Mouse (Mus musculus) CH12F3 (cell line): ENCODE measurements around the gene B3gnt3.

Experiments used
- in situ Hi-C: fragments of 300-500 bp; cut with MboI; formaldehyde crosslinking; loops from 2 replicates; pipeline ENCODE4 v1.14.3; 2020; ENCODE audit warnings: low sequenced_read_pairs

B3gnt3 gene

DNA sequence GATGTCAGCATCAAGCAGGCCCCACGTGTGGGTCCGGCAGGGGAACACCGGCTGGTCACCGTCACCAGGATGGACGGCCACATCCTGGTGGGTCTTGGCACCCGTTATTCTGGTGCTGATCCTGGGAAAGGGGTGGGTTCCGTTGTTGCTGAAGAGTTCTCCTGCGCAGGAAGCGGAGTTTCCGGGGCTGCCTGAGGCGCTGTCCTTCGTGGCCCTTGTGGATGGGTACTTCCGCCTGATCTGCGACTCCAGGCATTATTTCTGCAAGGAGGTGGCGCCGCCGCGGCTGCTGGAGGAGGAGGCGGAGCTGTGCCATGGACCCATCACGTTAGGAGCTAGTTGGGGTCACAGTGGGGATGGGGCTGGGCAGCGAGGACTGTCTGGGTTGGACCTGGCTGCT lies 21.1 kb downstream of the B3gnt3 start:
- in situ Hi-C loops: no loop called here

DNA sequence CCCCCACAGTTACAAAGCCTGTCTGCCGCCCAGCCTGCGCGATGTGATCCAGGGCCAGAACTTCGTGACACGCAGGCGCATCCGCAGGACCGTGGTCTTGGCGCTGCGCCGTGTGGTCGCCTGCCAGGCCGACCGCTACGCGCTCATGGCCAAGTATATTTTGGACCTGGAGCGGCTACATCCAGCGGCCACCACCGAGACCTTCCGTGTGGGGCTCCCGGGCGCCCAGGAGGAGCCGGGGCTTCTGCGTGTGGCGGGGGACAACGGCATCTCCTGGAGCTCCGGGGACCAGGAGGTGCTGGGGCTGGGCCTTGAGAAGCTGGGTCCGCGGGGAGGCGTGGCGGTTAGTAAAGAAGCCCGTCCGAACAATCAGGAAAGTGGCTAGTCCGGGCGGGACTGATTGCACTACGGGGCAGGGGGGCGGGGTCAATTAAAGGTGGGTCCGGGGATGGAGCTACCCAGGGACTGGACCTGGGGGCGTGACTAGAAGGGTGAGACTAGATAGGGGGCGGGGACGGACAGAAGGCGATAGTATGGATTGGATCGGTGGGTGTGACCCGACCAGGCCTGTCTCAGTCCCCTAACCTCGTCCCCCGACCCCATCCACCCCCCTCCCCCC lies 21.9 kb downstream of the B3gnt3 start:
- in situ Hi-C loops: no loop called here

DNA sequence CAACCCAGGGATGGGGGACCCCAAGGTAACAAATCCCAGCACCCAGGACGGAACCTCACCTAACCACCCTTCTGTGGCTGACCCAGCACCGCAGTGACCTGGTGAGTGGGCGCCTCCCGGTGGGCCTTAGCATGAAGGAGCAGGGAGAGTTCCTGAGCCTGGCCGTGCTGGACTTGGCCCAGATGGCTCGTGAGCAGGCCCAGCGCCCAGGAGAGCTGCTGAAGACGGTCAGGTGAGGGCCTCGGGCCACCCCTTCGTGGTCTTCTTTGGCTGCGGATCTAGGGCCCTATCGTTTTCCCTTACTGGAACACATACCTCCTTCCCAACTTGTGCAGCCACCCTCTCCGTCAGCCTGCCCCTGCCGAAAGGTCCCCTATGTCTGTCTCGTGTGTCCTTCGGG lies 22.5 kb downstream of the B3gnt3 start:
- in situ Hi-C loops: no loop called here

DNA sequence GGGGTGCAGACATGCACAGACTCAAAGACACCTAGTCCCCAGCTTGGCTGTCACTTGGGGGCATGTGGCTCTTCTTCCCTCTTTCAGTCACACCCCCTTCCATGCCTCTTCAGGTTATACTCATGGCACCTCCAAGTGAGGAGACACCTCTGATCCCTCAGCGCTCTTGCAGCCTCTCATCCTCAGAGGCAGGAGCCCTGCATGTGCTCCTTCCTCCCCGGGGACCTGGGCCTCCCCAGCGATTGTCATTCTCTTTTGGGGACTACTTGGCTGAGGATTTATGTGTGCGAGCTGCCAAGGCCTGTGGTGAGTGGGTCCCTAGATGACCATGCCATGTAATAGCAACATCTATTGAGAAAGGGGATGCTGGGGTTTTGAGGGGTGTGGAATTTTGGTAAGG lies 23.4 kb downstream of the B3gnt3 start:
- in situ Hi-C loops: no loop called here

DNA sequence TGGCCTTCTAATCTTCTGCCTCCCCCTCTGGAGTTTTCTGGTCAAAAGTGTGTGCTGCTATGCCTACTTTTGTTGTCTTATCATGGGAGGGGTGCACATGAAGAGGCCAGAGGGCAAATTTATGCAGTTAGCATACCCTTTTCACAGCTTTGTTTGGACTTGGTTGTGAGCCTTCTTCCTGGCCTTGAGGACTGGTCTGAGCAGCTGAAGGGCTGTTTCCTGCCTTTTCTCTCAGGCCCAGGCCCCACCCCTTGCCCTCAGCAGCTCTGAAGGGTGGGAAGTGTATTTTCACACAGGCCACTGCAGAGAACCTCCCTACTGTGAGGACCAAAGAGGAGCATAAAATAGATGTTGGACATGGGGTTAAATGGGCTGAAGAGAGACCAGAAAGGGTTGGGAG lies 24.0 kb downstream of the B3gnt3 start:
- in situ Hi-C loops: no loop called here

DNA sequence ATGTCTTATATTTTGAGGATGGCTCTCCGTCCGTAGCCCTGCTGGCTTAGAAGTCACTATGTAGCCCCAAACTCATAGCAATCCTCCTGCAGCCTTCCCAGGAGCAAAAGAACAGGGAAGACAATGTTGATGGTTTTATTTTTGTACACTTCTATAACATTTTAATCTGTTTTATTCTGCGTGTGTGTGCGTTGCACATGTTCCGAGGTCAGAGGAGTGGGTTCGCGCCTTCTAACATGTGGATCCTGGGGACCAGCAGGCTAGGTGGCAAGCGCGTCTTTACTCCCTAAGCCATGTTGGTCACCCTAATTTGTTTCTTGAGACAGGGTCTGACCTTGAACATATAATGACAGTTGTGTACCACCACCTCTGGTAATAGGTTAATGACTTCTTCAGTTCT lies 24.8 kb downstream of the B3gnt3 start:
- in situ Hi-C loops: no loop called here

DNA sequence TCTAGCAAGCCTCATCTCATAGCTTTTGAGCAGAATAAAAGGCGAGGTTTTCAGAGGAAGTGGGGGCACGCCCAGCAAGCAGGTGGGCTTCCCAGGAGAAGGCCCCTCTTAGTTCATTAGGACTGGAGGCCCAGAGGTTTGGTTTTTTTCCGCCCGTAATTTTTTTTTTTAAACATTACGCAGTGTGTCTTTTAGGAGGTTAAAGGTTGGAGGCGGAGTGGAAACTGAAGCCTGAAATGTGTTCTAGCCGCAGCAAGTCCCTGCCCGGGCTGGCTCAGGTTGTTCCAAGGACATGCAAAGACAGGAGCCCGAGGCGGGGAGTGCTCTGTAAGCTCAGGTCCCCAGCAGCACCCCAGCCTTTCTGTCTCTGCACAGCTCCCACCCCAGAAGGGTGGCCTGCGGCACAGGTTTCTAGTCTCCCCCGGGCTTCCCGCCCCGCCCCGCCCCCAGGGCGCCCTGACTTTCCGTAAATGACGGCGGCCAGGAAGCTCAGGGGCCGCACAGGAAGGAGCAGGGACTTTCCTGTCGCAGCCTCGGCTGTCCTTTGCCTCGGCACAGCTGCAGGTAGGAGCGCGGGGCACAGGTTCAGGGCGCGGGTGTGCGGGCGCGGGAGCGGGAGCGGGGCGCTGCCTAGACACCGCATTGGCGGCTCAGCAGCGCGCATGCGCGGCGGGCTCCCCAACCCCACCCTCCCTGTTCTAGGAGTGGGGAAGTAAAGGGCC lies 25.4 kb downstream of the B3gnt3 start, which contains the start of gene Jak3:
TSS of gene Jak3 (plus strand) at position 277 of the 722 bp plus-strand sequence.
- in situ Hi-C loops: no loop called here

DNA sequence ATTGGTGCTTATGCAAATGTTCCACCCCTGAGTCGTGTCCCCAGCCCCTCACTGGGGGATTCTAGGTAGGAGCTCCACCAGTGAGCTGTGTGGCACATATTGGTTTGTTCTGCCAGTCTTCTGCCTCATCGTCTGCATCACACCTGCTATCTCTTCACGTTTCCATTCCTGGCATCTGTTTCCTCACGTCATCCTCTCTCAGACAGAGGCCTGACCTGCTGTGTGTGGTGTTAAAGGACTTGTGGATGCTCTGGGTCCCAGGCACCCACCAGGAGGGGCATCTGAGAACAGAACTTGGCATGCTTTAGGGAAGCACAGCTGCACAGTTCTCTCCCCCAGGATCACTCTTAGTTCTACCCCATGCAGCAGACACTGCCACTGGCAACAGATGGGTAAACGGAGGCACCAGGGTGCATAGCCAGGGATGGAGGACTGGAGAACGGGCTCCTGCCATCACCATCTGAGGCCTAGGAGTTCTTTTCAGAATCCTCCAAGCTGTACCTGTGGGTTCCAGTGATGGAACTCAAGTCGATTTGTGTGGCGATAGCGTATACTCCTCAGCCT lies 26.1 kb downstream of the B3gnt3 start:
- in situ Hi-C loops: no loop called here

DNA sequence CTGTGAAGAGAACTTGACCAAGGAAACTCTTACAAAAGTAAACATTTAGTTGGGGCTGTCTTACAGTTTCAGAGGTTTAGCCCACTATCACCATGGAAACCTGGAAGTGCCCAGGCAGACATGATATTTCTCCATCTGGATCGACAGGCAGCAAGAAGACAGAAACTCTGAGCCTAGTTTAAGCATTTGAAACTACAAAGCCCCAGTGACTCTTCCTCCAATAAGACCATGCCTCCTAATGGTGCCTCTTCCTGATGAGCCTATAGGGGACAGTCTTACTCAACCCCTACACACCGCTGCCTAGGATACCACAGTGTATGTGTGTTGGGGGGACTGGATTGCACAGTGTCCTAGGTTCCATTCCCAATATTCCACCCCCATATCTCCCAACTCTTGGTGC lies 27.5 kb downstream of the B3gnt3 start:
- in situ Hi-C loops: no loop called here

DNA sequence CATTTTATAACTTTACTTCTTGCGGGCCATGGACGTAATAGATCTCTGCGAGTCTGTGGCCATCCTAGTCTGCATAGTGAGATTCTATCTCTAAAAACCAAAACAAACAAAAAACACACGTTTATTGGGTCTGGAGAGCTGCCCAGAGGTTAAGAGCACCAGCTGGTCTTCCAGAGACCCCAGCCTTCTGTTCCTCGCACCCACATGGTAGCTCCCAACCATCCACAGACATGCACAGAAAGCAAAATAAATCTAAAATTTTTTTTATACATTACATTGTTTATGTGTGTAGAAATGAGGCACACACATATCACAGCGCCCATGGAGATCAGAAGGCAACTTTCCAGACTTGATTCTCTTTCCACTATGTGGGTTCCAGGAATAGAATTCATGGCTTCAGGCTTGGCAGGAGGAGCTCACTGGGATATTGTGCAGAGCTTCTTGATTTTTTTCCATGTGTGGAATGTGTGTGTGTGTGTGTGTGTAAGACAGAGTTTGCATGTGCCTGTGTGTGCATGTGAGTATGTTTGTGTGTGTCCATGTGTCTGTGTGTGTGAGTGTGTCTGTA lies 29.3 kb downstream of the B3gnt3 start:
- in situ Hi-C loops: no loop called here

DNA sequence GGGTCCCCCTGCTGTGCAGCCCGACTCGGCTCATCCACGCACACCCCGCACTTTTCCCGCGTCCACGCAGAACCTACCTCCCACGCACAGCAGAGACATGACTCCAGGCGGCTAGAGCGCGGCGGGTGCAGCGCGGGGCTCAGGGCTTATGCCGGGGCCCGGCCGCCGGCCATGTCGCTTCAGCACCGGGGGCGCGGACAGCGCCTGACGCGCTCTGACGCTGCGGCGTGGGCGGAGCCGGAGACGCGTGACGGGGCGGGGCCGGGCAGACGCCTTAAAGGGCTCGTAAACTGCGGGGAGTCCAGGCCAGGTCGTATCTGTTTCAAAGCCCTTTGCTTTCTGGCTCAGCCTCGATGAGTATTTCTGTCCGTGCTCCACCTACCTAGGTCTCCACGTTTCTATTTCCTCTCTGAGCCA lies 30.0 kb downstream of the B3gnt3 start, which contains the start of gene Unc13a:
TSS of gene Unc13a (minus strand) at position 209 of the 417 bp plus-strand sequence.
- in situ Hi-C loops: no loop called here

DNA sequence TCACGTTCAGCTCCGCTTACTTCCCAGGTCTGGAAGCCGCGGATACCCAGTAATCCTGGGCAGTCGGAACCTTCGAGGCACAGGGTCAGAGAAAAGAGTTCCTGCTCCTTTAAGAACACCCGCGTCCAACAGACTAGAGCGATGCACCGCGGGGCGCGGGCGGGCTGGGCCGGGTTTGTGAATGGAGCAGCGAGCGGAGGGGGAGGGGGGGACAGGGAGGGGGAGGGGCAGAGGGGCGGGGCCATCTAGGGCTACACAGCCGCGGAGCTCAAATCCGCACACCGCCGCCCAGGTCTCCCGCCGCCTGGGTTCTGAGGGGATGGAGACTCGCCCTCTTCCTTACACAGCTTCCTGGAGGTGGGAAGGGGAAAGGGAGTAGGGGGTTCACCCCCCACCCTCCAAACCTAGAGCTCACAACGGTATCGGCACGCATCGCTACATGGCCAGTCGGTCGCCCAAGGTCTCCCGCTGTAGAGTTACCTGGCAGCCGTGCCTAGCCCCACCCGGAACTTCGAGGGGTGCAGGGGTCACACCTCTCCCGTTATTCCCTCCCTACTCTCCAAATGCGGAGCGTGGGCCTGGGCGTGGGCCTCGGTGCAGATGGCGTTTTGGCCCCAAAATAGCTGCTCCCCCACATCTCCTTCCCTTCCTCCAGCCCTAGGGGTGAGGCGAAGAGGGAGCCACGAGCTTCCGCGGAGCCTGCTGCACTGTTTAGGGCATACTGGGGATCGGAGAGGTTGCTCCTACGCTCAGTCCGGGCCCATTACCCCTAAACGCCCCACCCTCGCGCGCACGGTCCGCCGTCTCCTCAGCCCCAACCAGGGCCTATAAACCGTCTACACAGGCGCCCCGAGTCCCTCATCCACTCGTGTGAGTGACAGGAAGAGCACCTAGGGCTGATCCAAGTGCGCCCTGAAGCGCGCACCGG lies 30.7 kb downstream of the B3gnt3 start:
- in situ Hi-C loops: no loop called here

DNA sequence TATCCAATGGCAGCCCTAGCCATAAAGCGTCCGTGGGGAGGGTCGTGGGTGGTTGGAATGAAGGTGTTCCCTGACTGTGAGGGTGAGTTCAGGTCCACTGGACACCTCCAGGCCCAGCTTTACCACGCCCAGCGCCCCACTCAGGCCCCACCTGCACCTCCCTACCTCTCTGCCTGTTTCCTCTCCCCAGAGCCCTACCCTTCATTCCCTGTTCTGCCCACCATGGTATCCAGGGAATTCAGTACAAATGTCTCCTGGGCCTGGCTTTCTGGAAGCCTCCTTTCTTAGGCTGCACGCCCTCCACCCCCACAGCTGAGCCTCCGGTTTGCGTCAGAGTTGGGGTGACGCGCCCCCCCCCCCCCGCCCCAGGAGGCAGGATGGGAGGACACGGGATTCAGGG lies 31.4 kb downstream of the B3gnt3 start:
- in situ Hi-C loops: no loop called here

DNA sequence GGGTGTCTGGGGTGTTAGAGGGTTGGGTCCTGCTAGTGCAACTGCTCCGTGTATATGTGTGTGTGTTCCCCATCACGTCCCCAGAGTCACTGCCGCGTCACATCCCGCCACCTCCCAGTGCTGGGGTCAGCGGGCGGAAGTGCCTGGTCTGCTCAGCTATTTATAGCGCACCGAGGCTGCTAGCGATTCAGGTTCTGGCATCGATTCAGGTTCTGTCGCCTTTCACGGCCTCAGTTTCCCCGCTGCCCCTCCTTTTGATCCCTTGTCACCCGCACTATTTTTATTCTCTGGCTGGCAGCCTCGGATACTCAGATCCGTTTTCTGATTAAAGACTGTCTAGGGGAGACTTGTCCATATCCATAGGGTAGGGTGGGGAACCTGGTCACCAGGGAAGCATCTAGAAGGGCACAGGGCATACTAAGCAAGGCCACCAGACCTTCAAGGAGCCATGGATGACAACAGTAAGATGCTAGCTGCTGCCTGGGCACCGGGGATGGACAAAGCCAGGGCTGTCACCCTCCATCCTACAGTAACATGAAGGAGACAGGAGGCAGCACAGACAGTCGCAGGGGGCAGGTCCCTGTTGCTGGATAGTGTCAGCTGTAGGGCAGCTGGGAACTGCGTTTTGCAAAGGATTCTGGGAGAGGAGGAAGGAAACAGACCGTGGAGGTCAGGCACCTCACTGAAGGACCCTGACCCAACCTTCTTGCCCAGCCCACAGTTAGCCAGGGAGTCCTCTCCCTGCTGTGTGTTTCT lies 33.2 kb downstream of the B3gnt3 start:
- in situ Hi-C loops: no loop called here

DNA sequence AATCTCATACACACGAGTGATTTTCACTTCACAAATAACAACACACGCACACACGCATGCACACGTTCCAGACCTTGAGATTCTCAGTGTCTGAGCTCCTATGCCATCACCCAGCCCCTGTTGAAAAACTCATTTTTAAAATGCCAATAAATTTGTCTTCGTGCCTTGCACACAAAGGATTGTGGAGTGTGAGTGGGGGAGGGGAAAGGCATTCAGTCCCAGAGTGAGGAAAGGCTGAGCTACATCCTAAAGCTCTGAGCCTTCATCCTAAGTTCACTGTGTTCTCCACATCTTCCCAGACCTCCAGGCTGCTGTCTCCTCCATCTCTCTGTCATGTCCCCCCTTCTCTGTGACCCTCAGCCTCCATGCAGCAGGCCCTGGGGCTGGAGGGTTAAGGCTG lies 34.3 kb downstream of the B3gnt3 start:
- in situ Hi-C loops: no loop called here

DNA sequence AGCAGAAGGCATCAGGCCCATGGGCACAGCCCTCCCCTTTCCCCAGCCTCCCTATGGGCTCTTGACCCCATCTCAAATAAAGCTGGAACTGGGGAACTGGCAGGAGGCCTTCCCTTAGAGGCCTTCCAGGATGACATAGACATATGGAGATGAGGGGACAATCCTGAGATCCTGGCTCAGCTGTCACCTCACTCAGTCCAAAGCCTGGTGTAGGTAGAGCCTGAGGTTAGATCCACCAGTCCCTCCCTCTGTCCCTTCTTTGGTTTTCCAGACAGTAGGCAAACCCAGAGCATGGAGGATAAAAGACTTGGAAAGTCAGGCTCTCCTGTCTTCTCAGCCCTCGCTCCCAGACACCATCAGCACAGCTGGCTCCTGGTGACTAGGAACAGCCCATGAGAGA lies 34.7 kb downstream of the B3gnt3 start:
- in situ Hi-C loops: no loop called here

DNA sequence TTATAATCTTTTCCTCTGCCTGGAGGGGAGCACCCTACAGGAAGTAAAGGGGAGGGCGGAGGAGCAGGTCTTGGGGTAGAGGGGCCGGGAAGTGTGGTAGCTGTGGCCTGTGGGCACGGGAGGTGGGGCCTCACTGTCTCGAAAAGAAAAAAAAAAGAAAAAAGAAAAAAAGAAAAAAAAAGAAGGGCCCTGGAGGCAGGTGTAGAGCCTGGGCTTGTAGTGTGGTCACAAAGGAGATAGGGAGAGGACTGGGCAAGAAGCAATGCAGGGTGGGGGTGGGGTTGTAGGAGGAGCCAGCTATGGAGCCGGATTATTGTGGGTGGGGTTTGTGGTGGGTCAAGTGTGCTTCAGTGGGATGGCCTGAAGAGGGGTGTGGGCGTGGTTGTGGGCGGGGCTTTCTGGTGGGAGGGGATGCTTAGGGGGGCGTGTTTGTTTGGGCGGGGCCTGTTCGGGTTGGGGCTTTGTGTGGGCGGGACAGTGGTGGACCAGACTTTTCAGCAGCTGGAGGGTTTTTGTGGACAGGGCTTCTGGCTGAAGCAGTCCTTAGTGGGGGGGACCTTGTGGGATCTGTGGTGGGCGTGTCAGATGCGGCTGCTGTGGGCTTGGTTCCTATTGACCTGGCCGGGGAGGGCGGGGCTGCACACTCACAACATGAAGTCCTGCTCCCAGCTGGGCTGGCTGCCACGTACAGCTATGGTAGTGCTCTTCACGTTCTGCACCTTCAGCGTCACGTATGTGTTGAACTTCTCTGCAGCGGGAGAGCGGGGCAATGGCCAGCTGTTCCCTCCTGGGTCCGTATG lies 36.1 kb downstream of the B3gnt3 start:
- in situ Hi-C loops: no loop called here

DNA sequence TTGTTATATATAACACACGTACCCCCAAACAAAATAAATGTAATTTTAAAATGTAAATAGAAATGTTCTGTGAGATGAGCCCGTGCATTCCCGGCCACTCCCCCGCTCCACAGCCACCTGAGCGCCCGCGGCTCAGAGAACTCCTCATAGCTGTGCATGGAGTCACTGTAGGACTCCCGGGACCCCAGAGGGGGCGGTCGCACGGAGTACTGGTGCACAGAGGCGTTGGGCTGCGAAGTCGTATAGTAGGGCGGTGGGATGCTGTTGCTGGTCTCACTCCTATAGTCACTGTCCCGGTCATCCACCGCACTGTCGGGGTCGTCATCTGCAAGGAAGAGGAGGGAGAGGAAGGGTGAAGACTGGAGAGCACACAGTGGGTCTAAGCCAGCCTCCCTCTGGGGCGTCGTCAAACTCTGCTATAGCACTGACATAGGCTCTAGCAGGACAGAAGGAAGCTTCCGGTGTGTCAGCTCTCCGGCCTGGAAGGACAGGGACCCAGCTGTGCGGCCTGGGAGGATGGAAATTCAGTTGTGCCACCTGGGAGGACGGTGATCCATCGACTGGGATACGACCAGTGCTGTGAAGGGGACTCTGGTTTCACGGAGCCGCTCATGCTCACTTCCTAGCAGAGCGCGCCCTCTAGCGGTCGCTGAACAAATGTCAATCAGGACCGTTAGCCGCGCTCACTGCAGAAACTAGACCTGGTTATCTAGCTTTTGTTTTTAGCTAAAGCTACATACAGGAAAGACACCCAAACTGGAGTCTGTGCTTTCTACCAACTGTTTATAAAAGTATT lies 41.1 kb downstream of the B3gnt3 start:
- in situ Hi-C loops: no loop called here
